Mouse (Mus musculus): ENCODE measurements around the gene Lin7b.

DNA sequence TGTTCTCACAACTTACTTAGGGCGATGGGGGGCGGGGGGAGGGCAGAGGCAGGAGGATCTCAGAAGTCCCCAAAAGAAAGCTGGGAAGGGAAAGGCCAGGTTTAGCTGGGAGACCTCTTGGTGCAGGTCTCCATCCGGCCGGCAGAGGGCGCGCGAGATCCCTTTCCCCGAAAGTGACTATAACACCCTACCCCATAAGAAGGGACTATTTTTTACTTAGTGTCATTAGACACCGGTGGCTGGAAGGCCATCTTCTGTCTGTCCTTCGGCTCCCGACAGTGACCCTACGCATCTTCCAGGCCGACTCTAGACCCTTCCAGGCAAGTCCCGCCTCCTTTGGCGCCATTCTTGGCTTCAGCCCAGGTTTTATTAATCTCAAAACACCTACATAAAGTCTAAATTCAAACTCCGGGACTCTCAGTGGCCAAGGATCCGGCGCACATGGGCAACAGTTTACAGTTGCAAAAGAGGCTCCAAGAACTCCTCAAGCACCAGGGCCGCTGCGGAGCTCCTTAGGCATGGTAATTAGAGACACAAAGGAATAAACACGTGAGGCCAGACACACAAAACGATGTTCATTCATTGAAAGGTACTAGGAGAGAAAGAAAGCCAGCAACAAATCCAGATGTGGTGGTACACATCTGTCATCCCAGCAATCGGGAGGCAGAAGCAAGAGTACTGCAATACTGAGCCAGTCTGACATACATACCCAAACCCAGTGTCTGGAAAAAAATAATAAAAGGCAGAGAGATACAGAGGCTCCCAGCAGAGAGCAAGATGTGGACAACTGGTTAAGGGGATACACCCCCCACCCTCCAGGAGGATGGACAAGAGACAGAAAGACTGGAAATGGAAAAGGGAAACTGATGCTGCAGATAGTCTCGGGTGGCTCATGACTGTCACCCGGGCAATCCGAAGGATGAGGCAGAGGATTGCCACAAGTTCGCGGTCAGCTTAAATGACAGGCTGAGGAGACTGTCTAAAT is 35.0 kb upstream of the Lin7b start, which contains the start of gene Kcna7:
- TF ChIP-seq POLR2A (IDR thresholded peaks at IDR 0.05; ENCODE audit: borderline replicate concordance, insufficient read depth, low read length): no peak
- TF ChIP-seq CTCF (IDR thresholded peaks at IDR 0.05; ENCODE audit: borderline replicate concordance, insufficient read depth, low read depth, low read length): peak; percentile 80
